Mouse (Mus musculus) heart, embryonic 16.5 days (tissue): Measurements from ENCODE around the gene Pafah2. TPM values are rescaled to one million over a fixed set of nuclear protein-coding genes. Genes with fewer than 3 reads are reported as not detected.
"Not testable (repeated sequence)": the region's sequence is repeated elsewhere in the genome, so short reads cannot be mapped to it uniquely, and the experiment has no call there.

Experiments used
- ATAC-seq: fragments of 200-750 bp; cut with Nextera tagmentation; replicated peaks from 2 replicates; pipeline ENCODE4 v1.8.0; 2017; ENCODE audit warnings: moderate number of reproducible peaks; ENCODE audit not compliant: insufficient read depth, low FRiP score; ENCODE audit errors: extremely low read depth
- H3K27ac ChIP-seq: fragments of 300-500 bp; sonication (generic); 2 replicates; pipeline ENCODE4 v1.5.1; 2014; ENCODE audit warnings: mild to moderate bottlenecking, low read length, control low read depth, moderate library complexity
- H3K27me3 ChIP-seq: fragments of 300-500 bp; sonication (generic); 2 replicates; pipeline ENCODE4 v1.6.1; 2014; ENCODE audit warnings: low read length, mixed read lengths; ENCODE audit not compliant: control insufficient read depth, insufficient read depth
- H3K36me3 ChIP-seq: fragments of 300-500 bp; sonication (generic); 2 replicates; pipeline ENCODE4 v1.6.1; 2014; ENCODE audit not compliant: control insufficient read depth, insufficient read depth
- H3K4me1 ChIP-seq: fragments of 300-500 bp; sonication (generic); 2 replicates; pipeline ENCODE4 v1.6.1; 2014; ENCODE audit warnings: low read length, mixed read lengths; ENCODE audit not compliant: control insufficient read depth, insufficient read depth
- H3K4me2 ChIP-seq: fragments of 300-500 bp; sonication (generic); 2 replicates; pipeline ENCODE4 v1.6.1; 2014; ENCODE audit warnings: low read depth, mild to moderate bottlenecking, control low read depth, low read length
- H3K4me3 ChIP-seq: fragments of 300-500 bp; sonication (generic); 2 replicates; pipeline ENCODE4 v1.5.1; 2014; ENCODE audit warnings: mild to moderate bottlenecking, control low read depth, low read length
- H3K9ac ChIP-seq: fragments of 300-500 bp; sonication (generic); 2 replicates; pipeline ENCODE4 v1.6.1; 2014; ENCODE audit warnings: low read length, control low read depth
- H3K9me3 ChIP-seq: fragments of 300-500 bp; sonication (generic); replicated peaks from 2 replicates; pipeline ENCODE4 v1.6.1; 2016; ENCODE audit warnings: low read length; ENCODE audit not compliant: control insufficient read depth
- WGBS: fragments of 180-500 bp; shearing (Covaris S2); extraction: QIAGEN DNeasy Blood & Tissue Kit; methylation state at CpG from one replicate; pipeline ENCODE4 v1.1.7; 2014; 5-methylcytosine and 5-hydroxymethylcytosine counted together
- polyA plus RNA-seq: library from polyadenylated mRNA; unstranded; fragments of >200 nt; fragmentation: Nextera tagmentation; extraction: Ambion mirVana; gene quantifications from 2 replicates; pipeline ENCODE4 v1.2.1, GENCODE M21; 2015

Gene Pafah2
- polyA plus RNA-seq, 1 experiment from 2014 or later = 9.6 TPM

DNA sequence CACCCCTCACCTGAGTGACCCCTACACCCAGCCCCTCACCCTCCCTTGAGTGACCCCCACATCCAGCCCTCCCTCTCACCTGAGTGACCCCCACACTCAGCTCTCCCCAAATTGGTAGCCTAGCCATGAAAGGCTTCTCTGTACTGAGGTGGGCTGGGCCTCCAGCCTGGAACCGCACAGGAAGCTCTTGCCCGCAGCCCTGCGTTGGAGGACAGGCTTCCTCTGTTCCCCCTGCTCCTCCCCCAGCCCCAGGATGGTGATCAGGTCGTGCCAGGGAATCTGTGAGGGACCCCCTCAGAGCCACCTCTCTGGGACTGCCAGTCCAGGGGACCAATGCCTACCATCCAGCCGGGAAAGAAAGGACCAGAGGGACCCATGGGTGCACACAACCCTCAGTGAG, 30.8 kb upstream of the Pafah2 start:
- no peak overlapping the region for H3K4me3 ChIP-seq
- no peak overlapping the region for H3K27ac ChIP-seq
- 35% methylated on average over 5 of the region's 5 CpGs for WGBS
- no peak overlapping the region for H3K9ac ChIP-seq
- no peaks in the 10 kb centered on the region for H3K9me3 ChIP-seq
- H3K27me3 ChIP-seq = peaks cover 6% of the 10 kb centered on the region
- H3K4me2 ChIP-seq = no peak overlapping the region
- H3K4me1 ChIP-seq = peaks cover 16% of the 10 kb centered on the region
- H3K36me3 ChIP-seq = no peaks in the 10 kb centered on the region
- no peak for ATAC-seq

DNA sequence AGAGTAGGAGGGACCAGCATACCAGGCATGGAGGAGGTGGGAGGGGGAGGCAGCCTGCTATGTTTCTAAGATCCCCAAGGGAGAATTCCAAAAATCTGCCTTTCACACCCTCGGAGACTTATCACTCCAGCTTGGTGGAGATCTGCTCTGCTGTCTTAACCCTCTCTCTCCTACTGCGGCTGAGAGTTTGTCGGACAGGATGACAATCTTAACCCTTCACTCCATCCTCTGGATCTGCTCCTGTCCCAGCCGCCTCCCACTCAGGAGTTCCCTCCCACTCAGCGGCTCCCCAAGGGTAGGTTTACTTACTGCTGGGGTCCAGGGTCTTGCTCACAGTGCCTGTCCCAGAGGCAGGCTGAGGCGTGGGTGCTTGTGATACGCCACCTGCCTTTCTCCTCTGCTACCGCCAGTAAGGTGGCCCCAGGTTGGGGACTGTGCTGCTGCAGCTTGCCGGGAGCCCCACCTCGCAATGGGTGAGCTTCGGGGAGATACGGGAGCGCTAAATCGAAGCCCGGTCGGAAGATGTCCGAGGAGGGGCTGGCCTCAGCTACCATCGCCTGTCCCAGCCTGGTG, 25.4 kb upstream of the Pafah2 start:
- Histone ChIP-seq H3K4me1 (peaks cover 17% of the 10 kb centered on the region), H3K4me2 (peak overlapping the region; percentile 93), H3K9me3 (no peaks in the 10 kb centered on the region), H3K9ac (peak overlapping the region; percentile 60), H3K27ac (no peak overlapping the region), H3K4me3 (peak overlapping the region; percentile 62), H3K27me3 (peaks cover 18% of the 10 kb centered on the region), H3K36me3 (no peaks in the 10 kb centered on the region)
- 2% methylated on average over 18 of the region's 18 CpGs for WGBS
- 0 out of 2 replicates have a peak, but pooled peaks have one; percentile 20 for ATAC-seq

DNA sequence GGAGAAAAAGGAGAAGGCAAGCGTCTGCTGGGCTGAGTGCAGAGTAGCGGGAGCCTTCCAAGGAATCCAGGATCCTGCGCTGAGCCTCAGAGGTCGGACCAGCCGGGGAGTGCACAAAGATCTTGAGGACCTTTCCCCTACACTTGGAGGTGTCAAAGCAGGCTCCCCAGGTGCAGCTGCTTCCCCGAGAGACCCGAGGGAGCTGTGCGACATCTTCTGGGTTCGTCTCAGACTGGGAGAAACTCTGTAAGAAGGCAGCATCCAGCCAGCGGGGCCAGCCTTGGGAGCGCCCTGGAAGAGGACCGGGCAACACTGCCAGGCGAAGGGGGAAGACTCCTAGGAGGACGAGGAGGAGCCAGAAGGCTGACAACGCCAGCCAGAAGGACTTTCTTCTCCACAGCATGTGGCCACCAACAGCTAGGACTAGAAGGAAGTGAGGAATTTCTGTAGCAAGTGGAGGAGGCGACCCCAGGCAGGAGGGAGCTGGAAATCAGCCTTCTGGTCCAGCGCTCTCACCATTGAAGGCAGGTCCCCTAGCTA, 24.7 kb upstream of the Pafah2 start:
- 2% methylated on average over 17 of the region's 17 CpGs for WGBS
- no peaks in the 10 kb centered on the region for H3K36me3 ChIP-seq
- no peak overlapping the region for H3K27ac ChIP-seq
- H3K4me3 ChIP-seq = peak overlapping the region; percentile 62
- H3K27me3 ChIP-seq = peaks cover 18% of the 10 kb centered on the region
- peak overlapping the region; percentile 60 for H3K9ac ChIP-seq
- H3K4me1 ChIP-seq = peaks cover 17% of the 10 kb centered on the region
- no peak for ATAC-seq
- peak overlapping the region; percentile 93 for H3K4me2 ChIP-seq
- H3K9me3 ChIP-seq = no peaks in the 10 kb centered on the region

DNA sequence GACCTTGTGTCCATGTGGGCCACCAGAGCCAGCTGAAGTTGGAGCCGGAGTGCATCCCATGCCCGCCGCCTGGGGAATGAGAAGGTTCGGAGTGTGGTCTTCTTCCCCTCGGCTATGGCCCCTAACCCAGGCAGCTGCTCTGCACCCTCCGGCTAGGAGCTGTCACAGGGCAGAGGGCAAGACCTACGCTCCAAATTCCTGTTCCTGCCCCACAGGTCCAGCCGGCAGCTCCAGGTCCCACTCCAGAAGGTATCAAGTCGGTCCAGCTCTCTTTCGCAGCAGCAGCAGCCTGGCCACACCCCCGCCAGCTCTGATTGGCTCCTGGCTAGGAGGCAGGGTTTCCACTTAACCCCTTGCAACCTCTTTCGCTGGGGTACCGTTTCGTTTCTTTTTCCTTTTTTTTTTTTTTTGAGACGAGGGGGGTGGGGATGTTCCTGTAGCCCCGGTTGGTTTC, 23.8 kb upstream of the Pafah2 start:
- peaks cover 17% of the 10 kb centered on the region for H3K4me1 ChIP-seq
- no peaks in the 10 kb centered on the region for H3K36me3 ChIP-seq
- peak overlapping the region; percentile 93 for H3K4me2 ChIP-seq
- peak; percentile 56 for ATAC-seq
- peak overlapping the region; percentile 62 for H3K4me3 ChIP-seq
- under 1% methylated on average over 16 of the region's 16 CpGs for WGBS
- H3K27ac ChIP-seq = no peak overlapping the region
- H3K27me3 ChIP-seq = peaks cover 18% of the 10 kb centered on the region
- peak overlapping the region; percentile 66 for H3K9ac ChIP-seq
- no peaks in the 10 kb centered on the region for H3K9me3 ChIP-seq

DNA sequence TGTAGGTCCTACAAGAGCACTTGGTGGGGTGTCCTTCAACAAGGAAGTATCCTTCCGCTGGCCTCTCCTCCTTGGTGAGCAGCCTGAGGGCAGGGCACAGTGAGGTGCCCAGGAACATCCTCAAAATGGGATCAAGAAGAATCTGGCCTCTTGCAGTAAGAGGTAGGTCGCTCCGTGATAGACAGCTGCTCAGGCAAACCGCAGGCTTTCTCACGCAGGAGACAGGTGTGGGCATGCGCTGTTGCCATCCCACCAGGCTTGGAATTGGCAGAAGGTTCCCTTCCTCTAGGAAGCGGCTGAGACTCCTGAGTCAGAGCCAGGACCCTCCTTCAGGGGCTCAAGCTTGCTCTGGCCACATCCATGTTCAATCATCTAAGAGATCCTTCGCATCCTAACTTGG, 22.8 kb upstream of the Pafah2 start:
- Histone ChIP-seq H3K36me3 (no peaks in the 10 kb centered on the region), H3K4me2 (no peak overlapping the region), H3K27ac (no peak overlapping the region), H3K9me3 (no peaks in the 10 kb centered on the region), H3K27me3 (peaks cover 18% of the 10 kb centered on the region), H3K4me3 (no peak overlapping the region), H3K9ac (no peak overlapping the region), H3K4me1 (peaks cover 17% of the 10 kb centered on the region)
- ATAC-seq = no peak
- whole genome bisulfite sequencing = 83% methylated on average over 8 of the region's 8 CpGs

DNA sequence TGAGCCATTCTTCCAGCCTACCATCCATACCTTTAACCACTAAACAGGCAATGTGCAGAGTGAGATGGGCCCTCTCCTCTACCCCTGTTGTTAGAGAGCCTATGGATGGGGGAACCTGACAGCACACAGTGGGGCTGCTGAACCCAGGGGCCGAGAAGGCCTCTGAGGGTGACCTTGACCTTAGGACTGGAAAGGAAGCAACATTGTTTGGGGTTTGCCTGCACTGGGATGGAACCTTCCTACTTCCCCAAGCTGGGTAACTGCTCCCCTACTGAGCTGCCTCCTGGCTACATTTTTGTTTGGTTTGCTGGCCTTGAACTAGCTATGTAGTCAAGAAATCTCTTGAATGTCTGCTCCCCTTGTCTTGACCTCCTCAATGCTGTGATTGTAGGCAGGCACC, 21.8 kb upstream of the Pafah2 start:
- no peak overlapping the region for H3K9ac ChIP-seq
- no peak for ATAC-seq
- H3K27me3 ChIP-seq = peaks cover 18% of the 10 kb centered on the region
- no peak overlapping the region for H3K4me3 ChIP-seq
- 41% methylated on average over 1 of the region's 1 CpGs for WGBS
- no peak overlapping the region for H3K27ac ChIP-seq
- no peak overlapping the region for H3K4me2 ChIP-seq
- peaks cover 17% of the 10 kb centered on the region for H3K4me1 ChIP-seq
- no peaks in the 10 kb centered on the region for H3K9me3 ChIP-seq
- no peaks in the 10 kb centered on the region for H3K36me3 ChIP-seq

DNA sequence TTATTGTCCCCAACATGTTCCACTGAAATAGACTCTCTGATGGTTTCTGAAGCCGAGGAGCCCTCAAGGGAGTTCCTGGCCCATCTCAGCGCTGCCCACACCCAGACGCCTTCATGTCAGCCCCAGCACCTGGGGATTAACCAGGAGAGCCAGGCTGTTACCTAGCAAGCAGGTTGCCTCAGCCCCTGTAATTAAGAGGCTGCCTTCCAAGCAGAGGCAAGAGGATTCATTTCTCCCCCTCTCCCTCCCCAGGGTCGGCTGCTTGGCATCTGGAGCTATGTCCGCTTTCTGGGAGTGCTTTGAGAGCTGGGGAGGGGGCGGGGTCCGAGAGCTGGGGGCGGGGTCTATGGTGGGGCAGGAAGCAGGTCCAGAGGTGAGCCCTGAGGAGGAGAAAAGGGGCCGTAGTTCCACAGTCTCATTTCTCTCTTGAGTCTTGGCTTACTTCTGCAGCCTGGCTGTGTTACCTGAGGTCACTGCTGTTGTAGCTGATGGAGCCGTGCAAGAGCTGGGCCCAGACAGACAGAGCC, 18.0 kb upstream of the Pafah2 start:
- Histone ChIP-seq H3K4me2 (no peak overlapping the region), H3K4me3 (no peak overlapping the region), H3K9ac (no peak overlapping the region), H3K4me1 (no peaks in the 10 kb centered on the region), H3K9me3 (no peaks in the 10 kb centered on the region), H3K36me3 (no peaks in the 10 kb centered on the region), H3K27ac (no peak overlapping the region), H3K27me3 (no peaks in the 10 kb centered on the region)
- no peak for ATAC-seq
- WGBS = 35% methylated on average over 10 of the region's 10 CpGs

DNA sequence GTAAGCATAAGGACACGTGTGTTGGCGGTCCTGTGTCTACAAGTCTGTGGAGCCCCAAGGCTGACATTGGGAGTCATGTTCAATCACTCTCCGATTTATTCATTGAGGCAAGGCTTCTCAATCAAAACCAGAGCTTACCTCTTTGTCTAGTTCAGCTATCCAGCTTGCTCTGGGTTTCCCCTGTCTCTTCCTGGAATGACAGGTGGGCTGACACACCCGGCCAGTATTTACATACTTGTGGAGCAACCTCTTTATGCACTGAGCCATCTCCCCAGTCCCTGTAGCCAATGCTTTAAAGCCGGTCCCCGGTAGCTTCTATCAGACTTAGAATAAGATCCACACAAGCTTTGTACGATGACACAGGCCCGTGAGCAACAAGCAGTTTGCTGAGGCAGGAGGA, 16.6 kb upstream of the Pafah2 start:
- Histone ChIP-seq H3K4me2 (no peak overlapping the region), H3K4me1 (no peaks in the 10 kb centered on the region), H3K9ac (no peak overlapping the region), H3K27ac (no peak overlapping the region), H3K4me3 (no peak overlapping the region), H3K36me3 (no peaks in the 10 kb centered on the region), H3K27me3 (no peaks in the 10 kb centered on the region), H3K9me3 (no peaks in the 10 kb centered on the region)
- WGBS = 80% methylated on average over 8 of the region's 8 CpGs
- ATAC-seq = no peak

DNA sequence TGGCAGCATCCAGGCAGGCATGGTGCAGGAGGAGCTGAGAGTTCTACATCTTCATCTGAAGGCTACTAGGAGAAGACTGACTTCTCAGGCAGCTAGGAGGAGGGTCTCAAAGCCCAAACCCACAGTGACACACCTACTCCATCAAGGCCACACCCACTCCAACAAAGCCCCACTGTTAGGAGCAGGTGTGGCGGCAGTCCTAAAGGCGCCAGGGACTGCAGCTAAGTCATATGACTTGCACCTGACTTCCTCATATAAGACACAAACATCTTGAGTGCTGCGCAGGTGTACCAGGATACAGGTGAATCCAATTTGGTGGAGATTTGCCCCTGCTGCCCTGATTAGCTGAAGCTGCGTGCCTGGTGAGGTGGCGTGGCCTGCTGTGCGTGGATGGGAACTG, 12.4 kb upstream of the Pafah2 start, which contains the start of gene Extl1:
Extl1 (minus strand) TSS at position 101 of the 400 bp plus-strand sequence.
- not testable (repeated sequence) for H3K4me1 ChIP-seq
- WGBS = 94% methylated on average over 2 of the region's 6 CpGs

More for the DNA sequence above, 12.4 kb upstream of the Pafah2 start, which contains the start of gene Extl1:
- H3K4me3 ChIP-seq, H3K27ac ChIP-seq, H3K36me3 ChIP-seq, ATAC-seq, H3K4me2 ChIP-seq, H3K9me3 ChIP-seq, H3K27me3 ChIP-seq, H3K9ac ChIP-seq: not testable (repeated sequence)
